8 mouse cellular contexts compared by ENCODE assay signal in genomic region chr6:83571840-83572667, GRCm38 (mm10). TPM values are rescaled to one million over a fixed set of nuclear protein-coding genes. Genes with fewer than 3 reads are reported as not detected.
DNase-seq lines count a peak whose midpoint lies in the region; ATAC-seq lines count a peak whose summit lies in the region.

No protein-coding gene starts in this region.

- peaks cover 13% of the 10 kb centered on the region for H3K36me3 ChIP-seq in hindbrain, embryonic 12.5 days

- no peaks in the 10 kb centered on the region for H3K27me3 ChIP-seq in hindbrain, embryonic 12.5 days

- H3K4me1 ChIP-seq in hindbrain, embryonic 12.5 days: peaks cover 12% of the 10 kb centered on the region

- H3K9me3 ChIP-seq in hindbrain, embryonic 12.5 days (replicated peaks): no peaks in the 10 kb centered on the region

- H3K27ac ChIP-seq in hindbrain, embryonic 12.5 days: peak overlapping the region; percentile 88

- H3K4me3 ChIP-seq in hindbrain, embryonic 12.5 days: peak overlapping the region; percentile 55

- peak; percentile 96 for DNase-seq in NIH3T3 (ENCODE audit: low read depth)
- DNase-seq in cerebellum, postnatal 10 days: peak; percentile 94 to 95
- DNase-seq in frontal cortex, postnatal 10 days (ENCODE audit: low spot score in 2 of 2): peak; percentile 89 to 91
- peak; percentile 88 to 95 for DNase-seq in layer of hippocampus, postnatal 14 days (ENCODE audit: low spot score in 2 of 2)
- DNase-seq in lung, postnatal 14 days: peak; percentile 90
- peak; percentile 65 for DNase-seq in retina, adult 2 months (ENCODE audit: low read depth, low spot score)
- DNase-seq in thymus, postnatal 36 days: peak; percentile 84 to 88

- peak overlapping the region; percentile 68 for H3K9ac ChIP-seq in hindbrain, embryonic 12.5 days

- ATAC-seq in hindbrain, embryonic 12.5 days (ENCODE audit: low FRiP score): peak; percentile 95

- 6% methylated on average over 37 of the region's 37 CpGs for WGBS in hindbrain, embryonic 12.5 days

- peak overlapping the region; percentile 79 for H3K4me2 ChIP-seq in hindbrain, embryonic 12.5 days (replicated peaks)

RNA-seq across cellular contexts. Expression of gene Stambp, which starts 0.5 kb away (rescaled TPM):
- 30.6 and 37.1 TPM in 2 replicates for polyA plus RNA-seq in hindbrain, embryonic 12.5 days (2016; fragmentation: Nextera tagmentation; extraction: Ambion mirVana)
- 10 to 100 TPM; 31.7 to 36.2 TPM for total RNA-seq in layer of hippocampus, postnatal 14 days (2021)

RNA-seq across cellular contexts. Expression of gene Actg2, which starts 36.0 kb away (rescaled TPM):
- polyA plus RNA-seq in hindbrain, embryonic 12.5 days (2016; fragmentation: Nextera tagmentation; extraction: Ambion mirVana): 2.5 and 3.9 TPM in 2 replicates
- under 1 TPM in 1 of 2 experiments, not detected in 1; 0.51 TPM for total RNA-seq in layer of hippocampus, postnatal 14 days (2021)

Comparison
In these comparisons a context has a peak if more than half of its experiments do, and no peak if none do; other contexts are left out.
1. Peak in every context shown above with its lines: DNase-seq, ATAC-seq, H3K4me3 ChIP-seq and H3K27ac ChIP-seq.